Mouse (Mus musculus) embryonic facial prominence, embryonic 10.5 days (tissue): ENCODE results near the gene Gm27021. TPM values are rescaled to one million over a fixed set of nuclear protein-coding genes. Genes with fewer than 3 reads are reported as not detected.

Source experiments
- DNase-seq: peaks from one replicate; pipeline ENCODE4 v3.0.0-alpha.2; 2017; ENCODE audit warnings: low spot score
- H3K27ac ChIP-seq: fragments of 300-500 bp; sonication (generic); replicated peaks from 2 replicates; pipeline ENCODE4 v1.5.1; 2016; ENCODE audit warnings: mild to moderate bottlenecking
- H3K27me3 ChIP-seq: fragments of 300-500 bp; sonication (generic); replicated peaks from 2 replicates; pipeline ENCODE4 v1.6.1; 2016; ENCODE audit warnings: low read depth, mild to moderate bottlenecking; ENCODE audit not compliant: poor library complexity, severe bottlenecking
- H3K36me3 ChIP-seq: fragments of 300-500 bp; sonication (generic); replicated peaks from 2 replicates; pipeline ENCODE4 v1.6.1; 2016; ENCODE audit warnings: mild to moderate bottlenecking, moderate library complexity
- H3K4me1 ChIP-seq: fragments of 300-500 bp; sonication (generic); 2 replicates; pipeline ENCODE4 v1.6.1; 2016
- H3K4me3 ChIP-seq: fragments of 300-500 bp; sonication (generic); 2 replicates; pipeline ENCODE4 v1.5.1; 2016; ENCODE audit warnings: mild to moderate bottlenecking, moderate library complexity
- H3K9me3 ChIP-seq: fragments of 300-500 bp; sonication (generic); 2 replicates; pipeline ENCODE4 v1.6.1; 2016; ENCODE audit warnings: mild to moderate bottlenecking
- WGBS: fragments of 180-500 bp; shearing (Covaris S2); methylation state at CpG from one replicate; pipeline ENCODE4 v1.1.7; 2016; 5-methylcytosine and 5-hydroxymethylcytosine counted together
- polyA plus RNA-seq: library from polyadenylated mRNA; unstranded; fragments of >200 nt; fragmentation: Nextera tagmentation; extraction: Ambion mirVana; gene quantifications from 2 replicates; pipeline ENCODE4 v1.2.1, GENCODE M21; 2016

The Gm27021 gene
- polyA plus RNA-seq, 1 experiment from 2014 or later = 3.7 TPM

- H3K4me3 ChIP-seq = no peak overlapping the region
- DNase-seq = no peak
- 86% methylated on average over 6 of the region's 6 CpGs for WGBS
- H3K4me1 ChIP-seq = peaks cover 41% of the 10 kb centered on the region
- H3K27ac ChIP-seq = no peak overlapping the region
- peaks cover 43% of the 10 kb centered on the region for H3K36me3 ChIP-seq
- H3K27me3 ChIP-seq = no peaks in the 10 kb centered on the region
- H3K9me3 ChIP-seq = no peaks in the 10 kb centered on the region
Measured at GRCm38 (mm10) chr8:120664566-120664965, 3.3 kb downstream of the Gm27021 start.

- 91% methylated on average over 8 of the region's 8 CpGs for WGBS
- no peak for DNase-seq
- Histone ChIP-seq H3K4me1 (no peaks in the 10 kb centered on the region), H3K27me3 (no peaks in the 10 kb centered on the region), H3K9me3 (no peaks in the 10 kb centered on the region), H3K4me3 (no peak overlapping the region), H3K36me3 (peaks cover 88% of the 10 kb centered on the region), H3K27ac (no peak overlapping the region)
Measured at GRCm38 (mm10) chr8:120657415-120657814, 10.5 kb downstream of the Gm27021 start.

- no peak overlapping the region for H3K4me3 ChIP-seq
- DNase-seq = no peak
- 90% methylated on average over 7 of the region's 7 CpGs for WGBS
- H3K36me3 ChIP-seq = peaks cover 94% of the 10 kb centered on the region
- H3K4me1 ChIP-seq = no peaks in the 10 kb centered on the region
- no peaks in the 10 kb centered on the region for H3K9me3 ChIP-seq
- no peak overlapping the region for H3K27ac ChIP-seq
- no peaks in the 10 kb centered on the region for H3K27me3 ChIP-seq
Measured at GRCm38 (mm10) chr8:120656322-120657052, 11.4 kb downstream of the Gm27021 start.

GRCm38 (mm10) chr8:120647532-120647931 is 20.3 kb downstream of the Gm27021 start, which contains the start of gene 1190005I06Rik:
TSS of gene 1190005I06Rik (minus strand) at chr8:120647632.
- peaks cover 12% of the 10 kb centered on the region for H3K4me1 ChIP-seq
- peaks cover 20% of the 10 kb centered on the region for H3K36me3 ChIP-seq
- no peak for DNase-seq
- no peak within 1 kb of the TSS for H3K4me3 ChIP-seq
- no peaks in the 10 kb centered on the region for H3K27me3 ChIP-seq
- H3K27ac ChIP-seq = no peak within 1 kb of the TSS
- 38% methylated on average over 7 of the region's 7 CpGs for WGBS
- no peaks in the 10 kb centered on the region for H3K9me3 ChIP-seq

- Histone ChIP-seq H3K36me3 (no peaks in the 10 kb centered on the region; the same call in 1 of the 2 replicates), H3K27ac (no peak overlapping the region), H3K27me3 (no peaks in the 10 kb centered on the region; the same call in 1 of the 2 replicates), H3K9me3 (no peaks in the 10 kb centered on the region), H3K4me1 (peaks cover 19% of the 10 kb centered on the region), H3K4me3 (no peak overlapping the region)
- WGBS = 89% methylated on average over 7 of the region's 7 CpGs
- DNase-seq = no peak
Measured at GRCm38 (mm10) chr8:120644663-120645062, 23.2 kb downstream of the Gm27021 start.

- 80% methylated on average over 10 of the region's 10 CpGs for WGBS
- Histone ChIP-seq H3K27me3 (no peaks in the 10 kb centered on the region; the same call in 1 of the 2 replicates), H3K4me3 (no peak overlapping the region), H3K27ac (no peak overlapping the region), H3K4me1 (peaks cover 7% of the 10 kb centered on the region), H3K36me3 (no peaks in the 10 kb centered on the region), H3K9me3 (no peaks in the 10 kb centered on the region; the same call in 1 of the 2 replicates)
- no peak for DNase-seq
Measured at GRCm38 (mm10) chr8:120642031-120642662, 25.7 kb downstream of the Gm27021 start.

GRCm38 (mm10) chr8:120641245-120641644 is 26.6 kb downstream of the Gm27021 start:
- Histone ChIP-seq H3K9me3 (no peaks in the 10 kb centered on the region; the same call in 1 of the 2 replicates), H3K4me1 (peaks cover 7% of the 10 kb centered on the region), H3K36me3 (no peaks in the 10 kb centered on the region), H3K27me3 (peaks cover 8% of the 10 kb centered on the region; the same call in 1 of the 2 replicates), H3K27ac (no peak overlapping the region), H3K4me3 (no peak overlapping the region)
- DNase-seq = no peak
- WGBS = 38% methylated on average over 8 of the region's 8 CpGs

GRCm38 (mm10) chr8:120634329-120634839 is 33.5 kb downstream of the Gm27021 start:
- Histone ChIP-seq H3K9me3 (peaks cover 3% of the 10 kb centered on the region), H3K27me3 (peaks cover 77% of the 10 kb centered on the region), H3K4me1 (peaks cover 37% of the 10 kb centered on the region), H3K27ac (peak overlapping the region; percentile 67; the same call in 1 of the 2 replicates), H3K4me3 (peak overlapping the region; percentile 74), H3K36me3 (no peaks in the 10 kb centered on the region)
- DNase-seq = peak; percentile 63
- under 1% methylated on average over 41 of the region's 42 CpGs for WGBS

GRCm38 (mm10) chr8:120633665-120634271 is 34.1 kb downstream of the Gm27021 start:
- Histone ChIP-seq H3K9me3 (peaks cover 3% of the 10 kb centered on the region), H3K36me3 (no peaks in the 10 kb centered on the region), H3K4me1 (peaks cover 39% of the 10 kb centered on the region), H3K4me3 (peak overlapping the region; percentile 74), H3K27me3 (peaks cover 82% of the 10 kb centered on the region), H3K27ac (peak overlapping the region; percentile 67; the same call in 1 of the 2 replicates)
- DNase-seq = peak; percentile 46
- WGBS = 1% methylated on average over 44 of the region's 44 CpGs

- no peak for DNase-seq
- Histone ChIP-seq H3K27ac (peak overlapping the region; percentile 67; the same call in 1 of the 2 replicates), H3K9me3 (peaks cover 3% of the 10 kb centered on the region), H3K4me1 (peaks cover 39% of the 10 kb centered on the region), H3K36me3 (no peaks in the 10 kb centered on the region), H3K27me3 (peaks cover 82% of the 10 kb centered on the region), H3K4me3 (peak overlapping the region; percentile 74)
- WGBS = 26% methylated on average over 17 of the region's 17 CpGs
Measured at GRCm38 (mm10) chr8:120632969-120633664, 34.8 kb downstream of the Gm27021 start.

- Histone ChIP-seq H3K4me3 (no peak overlapping the region), H3K27me3 (peaks cover 79% of the 10 kb centered on the region), H3K4me1 (peaks cover 39% of the 10 kb centered on the region), H3K9me3 (peaks cover 3% of the 10 kb centered on the region; the same call in 1 of the 2 replicates), H3K36me3 (no peaks in the 10 kb centered on the region), H3K27ac (no peak overlapping the region)
- DNase-seq = no peak
- WGBS = 76% methylated on average over 21 of the region's 21 CpGs
Measured at GRCm38 (mm10) chr8:120631441-120632375, 36.2 kb downstream of the Gm27021 start.
